Mouse (Mus musculus): ENCODE data around the gene St3gal3. TPM values are rescaled to one million over a fixed set of nuclear protein-coding genes. Genes with fewer than 3 reads are reported as not detected.

St3gal3 gene
- total and polyA plus RNA-seq, 3 experiments, result 54.9 to 70.6 (median 55.8) TPM

DNA sequence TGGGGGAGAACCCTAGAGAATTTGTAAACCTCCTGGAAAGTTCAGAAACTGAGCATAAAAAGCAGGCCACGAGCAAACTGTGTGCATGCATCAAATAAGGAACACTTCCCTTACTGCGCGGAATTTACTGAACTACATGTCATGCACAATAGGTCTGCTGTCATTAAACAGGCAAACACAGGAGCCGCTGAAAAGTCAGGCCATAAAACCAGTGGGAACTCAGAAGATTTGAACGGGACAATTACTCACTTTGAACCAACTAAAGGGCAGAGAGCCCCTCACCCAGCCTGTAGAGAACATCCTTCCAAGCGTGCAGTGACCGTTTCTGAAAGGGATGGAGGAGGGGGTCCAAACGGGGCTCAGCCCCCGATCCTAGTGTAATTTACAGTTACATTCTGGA is 93.6 kb downstream of the St3gal3 start:
- no peaks in the 10 kb centered on the region for H3K27me3 ChIP-seq (ENCODE audit: control insufficient read depth, insufficient read depth, low read length)
- H3K4me1 ChIP-seq (ENCODE audit: control insufficient read depth, insufficient read depth, low read length), result no peaks in the 10 kb centered on the region; the same call in 1 of the 2 replicates
- DNase-seq, result no peak
- TF ChIP-seq POLR2A (IDR thresholded peaks at IDR 0.05; ENCODE audit: insufficient read depth, low read depth, low read length) (no peak), EP300 (IDR thresholded peaks at IDR 0.05; ENCODE audit: insufficient read depth, low read depth, low read length) (no peak), CTCF (IDR thresholded peaks at IDR 0.05) (no peak)
- no peak overlapping the region for H3K4me3 ChIP-seq
- WGBS, result 93% methylated on average over 9 of the region's 9 CpGs
- H3K79me2 ChIP-seq (replicated peaks; ENCODE audit: control insufficient read depth, insufficient read depth, low read length), result no peaks in the 10 kb centered on the region
- no peak overlapping the region for H3K9ac ChIP-seq (ENCODE audit: low read depth, low read length)
- intact Hi-C loops (cut with DNase I), result no loop called here
- H3K27ac ChIP-seq, result no peak overlapping the region
- H3K36me3 ChIP-seq (ENCODE audit: control insufficient read depth, insufficient read depth, low read length), result no peaks in the 10 kb centered on the region

- Histone ChIP-seq H3K4me3 (no peak overlapping the region), H3K36me3 (ENCODE audit: control insufficient read depth, insufficient read depth, low read length) (no peaks in the 10 kb centered on the region), H3K4me1 (ENCODE audit: control insufficient read depth, insufficient read depth, low read length) (no peaks in the 10 kb centered on the region; the same call in 1 of the 2 replicates), H3K9ac (ENCODE audit: low read depth, low read length) (no peak overlapping the region), H3K27ac (no peak overlapping the region), H3K27me3 (ENCODE audit: control insufficient read depth, insufficient read depth, low read length) (no peaks in the 10 kb centered on the region), H3K79me2 (replicated peaks; ENCODE audit: control insufficient read depth, insufficient read depth, low read length) (no peaks in the 10 kb centered on the region)
- TF ChIP-seq POLR2A (IDR thresholded peaks at IDR 0.05; ENCODE audit: insufficient read depth, low read depth, low read length), result no peak
- no peak for TF ChIP-seq EP300 (IDR thresholded peaks at IDR 0.05; ENCODE audit: insufficient read depth, low read depth, low read length)
- no peak for TF ChIP-seq CTCF (IDR thresholded peaks at IDR 0.05)
- intact Hi-C loops (cut with DNase I), result no loop called here
- DNase-seq, result no peak
- WGBS, result 70% methylated on average over 4 of the region's 4 CpGs
Observed at GRCm38 (mm10) chr4:118040650-118041049, 94.1 kb downstream of the St3gal3 start.

- WGBS, result 94% methylated on average over 5 of the region's 5 CpGs
- no peak overlapping the region for H3K9ac ChIP-seq (ENCODE audit: low read depth, low read length)
Observed at GRCm38 (mm10) chr4:118039964-118040363, 94.8 kb downstream of the St3gal3 start.

DNA sequence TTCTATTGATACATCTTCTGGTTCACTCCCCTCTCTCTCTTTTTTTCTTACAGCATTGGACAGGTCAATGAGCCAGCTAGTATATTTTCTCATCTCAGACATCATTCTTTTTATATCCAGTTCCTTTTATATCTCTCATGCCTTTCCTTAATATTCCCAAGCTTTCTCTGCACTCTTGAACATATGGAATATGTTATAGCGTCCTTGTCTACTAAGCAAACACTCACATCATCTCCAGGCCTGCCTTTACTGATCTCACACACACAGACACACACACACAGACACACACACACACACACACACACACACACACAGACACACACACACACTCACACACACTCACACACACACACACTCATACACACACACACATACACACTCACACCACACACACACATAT is 96.7 kb downstream of the St3gal3 start:
- no peak for DNase-seq
- H3K4me1 ChIP-seq (ENCODE audit: control insufficient read depth, insufficient read depth, low read length), result no peaks in the 10 kb centered on the region
- H3K79me2 ChIP-seq (replicated peaks; ENCODE audit: control insufficient read depth, insufficient read depth, low read length), result no peaks in the 10 kb centered on the region
- intact Hi-C loops (cut with DNase I), result no loop called here
- H3K27me3 ChIP-seq (ENCODE audit: control insufficient read depth, insufficient read depth, low read length), result no peaks in the 10 kb centered on the region
- no peaks in the 10 kb centered on the region for H3K36me3 ChIP-seq (ENCODE audit: control insufficient read depth, insufficient read depth, low read length)
- H3K4me3 ChIP-seq, result no peak overlapping the region
- H3K27ac ChIP-seq, result no peak overlapping the region
- no peak for TF ChIP-seq EP300 (IDR thresholded peaks at IDR 0.05; ENCODE audit: insufficient read depth, low read depth, low read length)
- no peak for TF ChIP-seq POLR2A (IDR thresholded peaks at IDR 0.05; ENCODE audit: insufficient read depth, low read depth, low read length)
- no peak for TF ChIP-seq CTCF (IDR thresholded peaks at IDR 0.05)
- no peak overlapping the region for H3K9ac ChIP-seq (ENCODE audit: low read depth, low read length)
- 93% methylated on average over 1 of the region's 1 CpGs for WGBS

More at GRCm38 (mm10) chr4:118039964-118040363, 94.8 kb downstream of the St3gal3 start:
- DNase-seq, result no peak
- H3K79me2 ChIP-seq (replicated peaks; ENCODE audit: control insufficient read depth, insufficient read depth, low read length), result no peaks in the 10 kb centered on the region
- H3K4me3 ChIP-seq, result no peak overlapping the region
- H3K27me3 ChIP-seq (ENCODE audit: control insufficient read depth, insufficient read depth, low read length), result no peaks in the 10 kb centered on the region
- intact Hi-C loops (cut with DNase I), result no loop called here
- no peaks in the 10 kb centered on the region for H3K36me3 ChIP-seq (ENCODE audit: control insufficient read depth, insufficient read depth, low read length)
- no peaks in the 10 kb centered on the region; the same call in 1 of the 2 replicates for H3K4me1 ChIP-seq (ENCODE audit: control insufficient read depth, insufficient read depth, low read length)
- H3K27ac ChIP-seq, result no peak overlapping the region
- TF ChIP-seq EP300 (IDR thresholded peaks at IDR 0.05; ENCODE audit: insufficient read depth, low read depth, low read length) (no peak), CTCF (IDR thresholded peaks at IDR 0.05) (no peak), POLR2A (IDR thresholded peaks at IDR 0.05; ENCODE audit: insufficient read depth, low read depth, low read length) (no peak)

DNA sequence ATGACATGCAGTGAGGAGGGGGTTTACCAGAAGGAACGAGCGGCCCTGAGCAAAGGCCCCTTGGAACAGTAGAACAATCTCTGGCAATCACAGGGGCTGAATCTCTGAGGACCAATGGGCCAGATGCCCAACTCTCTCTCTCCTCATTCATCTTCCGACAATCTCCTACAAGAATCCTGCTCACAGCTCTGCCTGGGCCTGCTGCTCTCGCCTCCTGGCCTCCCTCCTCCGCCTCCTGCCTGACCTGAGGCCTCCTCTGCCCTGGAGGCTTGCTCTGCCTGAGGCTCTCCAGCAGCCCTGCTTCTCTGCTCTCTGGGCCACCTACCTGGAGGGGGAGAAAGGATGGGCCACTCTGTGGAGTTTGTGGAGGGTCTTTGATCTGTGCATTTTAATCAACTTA is 97.3 kb downstream of the St3gal3 start:
- H3K9ac ChIP-seq (ENCODE audit: low read depth, low read length), result no peak overlapping the region
- no peak overlapping the region for H3K27ac ChIP-seq
- no peak for TF ChIP-seq EP300 (IDR thresholded peaks at IDR 0.05; ENCODE audit: insufficient read depth, low read depth, low read length)
- no peak for TF ChIP-seq POLR2A (IDR thresholded peaks at IDR 0.05; ENCODE audit: insufficient read depth, low read depth, low read length)
- no peak for TF ChIP-seq CTCF (IDR thresholded peaks at IDR 0.05)
- no peaks in the 10 kb centered on the region for H3K27me3 ChIP-seq (ENCODE audit: control insufficient read depth, insufficient read depth, low read length)
- 80% methylated on average over 5 of the region's 5 CpGs for WGBS
- intact Hi-C loops (cut with DNase I), result no loop called here
- H3K79me2 ChIP-seq (replicated peaks; ENCODE audit: control insufficient read depth, insufficient read depth, low read length), result no peaks in the 10 kb centered on the region
- no peak for DNase-seq
- H3K36me3 ChIP-seq (ENCODE audit: control insufficient read depth, insufficient read depth, low read length), result no peaks in the 10 kb centered on the region
- no peaks in the 10 kb centered on the region for H3K4me1 ChIP-seq (ENCODE audit: control insufficient read depth, insufficient read depth, low read length)
- no peak overlapping the region for H3K4me3 ChIP-seq

- no peaks in the 10 kb centered on the region for H3K27me3 ChIP-seq (ENCODE audit: control insufficient read depth, insufficient read depth, low read length)
- DNase-seq, result no peak
- H3K27ac ChIP-seq, result no peak overlapping the region
- no peak overlapping the region for H3K4me3 ChIP-seq
- no peaks in the 10 kb centered on the region for H3K79me2 ChIP-seq (replicated peaks; ENCODE audit: control insufficient read depth, insufficient read depth, low read length)
- WGBS, result 89% methylated on average over 4 of the region's 4 CpGs
- H3K9ac ChIP-seq (ENCODE audit: low read depth, low read length), result no peak overlapping the region
- TF ChIP-seq CTCF (IDR thresholded peaks at IDR 0.05) (no peak), POLR2A (IDR thresholded peaks at IDR 0.05; ENCODE audit: insufficient read depth, low read depth, low read length) (no peak), EP300 (IDR thresholded peaks at IDR 0.05; ENCODE audit: insufficient read depth, low read depth, low read length) (no peak)
- H3K4me1 ChIP-seq (ENCODE audit: control insufficient read depth, insufficient read depth, low read length), result peaks cover 3% of the 10 kb centered on the region
- H3K36me3 ChIP-seq (ENCODE audit: control insufficient read depth, insufficient read depth, low read length), result no peaks in the 10 kb centered on the region
- intact Hi-C loops (cut with DNase I), result no loop called here
Observed at GRCm38 (mm10) chr4:118036531-118036930, 98.2 kb downstream of the St3gal3 start.
